Mouse (Mus musculus) olfactory bulb, adult 2 months (tissue): ENCODE data around the gene Nrxn3.

Source experiments
- CTCF ChIP-seq: fragments of 200-500 bp; IDR thresholded peaks from 2 replicates; pipeline ENCODE4 v1.5.1; 2012; ENCODE audit warnings: low read depth, mild to moderate bottlenecking, low read length, moderate library complexity; ENCODE audit not compliant: insufficient read depth
- POLR2A ChIP-seq: fragments of 200-500 bp; IDR thresholded peaks from 2 replicates; pipeline ENCODE4 v1.6.1; 2012; ENCODE audit warnings: mild to moderate bottlenecking, low read depth, low read length, moderate library complexity; ENCODE audit not compliant: insufficient read depth

GRCm38 (mm10) chr12:90085862-90086261, 1363.2 kb downstream of the Nrxn3 start:
- TF ChIP-seq CTCF (no peak), POLR2A (no peak)
